Mouse (Mus musculus) forebrain, embryonic 14.5 days (tissue): Measurements from ENCODE around the gene Rnf151. TPM values are rescaled to one million over a fixed set of nuclear protein-coding genes. Genes with fewer than 3 reads are reported as not detected.
"Not testable (repeated sequence)": the region's sequence is repeated elsewhere in the genome, so short reads cannot be mapped to it uniquely, and the experiment has no call there.

ENCODE experiments used
- ATAC-seq: fragments of 200-750 bp; cut with Nextera tagmentation; 2 replicates; pipeline ENCODE4 v1.8.0; 2017; ENCODE audit warnings: mild to moderate bottlenecking, moderate library complexity
- DNase-seq: peaks from one replicate; pipeline ENCODE4 v3.0.0-alpha.2; 2015; ENCODE audit warnings: low spot score
- H3K27ac ChIP-seq: fragments of 300-500 bp; sonication (generic); 2 replicates; pipeline ENCODE4 v1.5.1; 2014; ENCODE audit warnings: low read depth, mild to moderate bottlenecking, control low read depth, low read length, moderate library complexity
- H3K27me3 ChIP-seq: fragments of 300-500 bp; sonication (generic); replicated peaks from 2 replicates; pipeline ENCODE4 v1.6.1; 2014; ENCODE audit warnings: low read length, control low read depth, mixed read lengths; ENCODE audit not compliant: control insufficient read depth, insufficient read depth
- H3K36me3 ChIP-seq: fragments of 300-500 bp; sonication (generic); 2 replicates; pipeline ENCODE4 v1.6.1; 2014; ENCODE audit warnings: low read length, control low read depth; ENCODE audit not compliant: control insufficient read depth, insufficient read depth
- H3K4me1 ChIP-seq: fragments of 300-500 bp; sonication (generic); 2 replicates; pipeline ENCODE4 v1.6.1; 2014; ENCODE audit warnings: antibody characterized with exemption, low read length, control low read depth; ENCODE audit not compliant: control insufficient read depth, insufficient read depth
- H3K4me2 ChIP-seq: fragments of 300-500 bp; sonication (generic); 2 replicates; pipeline ENCODE4 v1.6.1; 2014; ENCODE audit warnings: mild to moderate bottlenecking, control low read depth, low read length
- H3K4me3 ChIP-seq: fragments of 300-500 bp; sonication (generic); 2 replicates; pipeline ENCODE4 v1.5.1; 2014; ENCODE audit warnings: low read depth, low read length, control low read depth
- H3K9ac ChIP-seq: fragments of 300-500 bp; sonication (generic); 2 replicates; pipeline ENCODE4 v1.6.1; 2014; ENCODE audit warnings: mild to moderate bottlenecking, low read length, control low read depth, moderate library complexity
- H3K9me3 ChIP-seq: fragments of 300-500 bp; sonication (generic); replicated peaks from 2 replicates; pipeline ENCODE4 v1.6.1; 2016; ENCODE audit warnings: low read length, control low read depth, mixed read lengths; ENCODE audit not compliant: control insufficient read depth
- WGBS: fragments of 180-500 bp; shearing (Covaris S2); extraction: QIAGEN DNeasy Blood & Tissue Kit; methylation state at CpG from one replicate; pipeline ENCODE4 v1.1.7; 2014; 5-methylcytosine and 5-hydroxymethylcytosine counted together
- polyA plus RNA-seq: library from polyadenylated mRNA; unstranded; fragments of >200 nt; fragmentation: Nextera tagmentation; extraction: Ambion mirVana; gene quantifications from 2 replicates; pipeline ENCODE4 v1.2.1, GENCODE M21; 2014

The Rnf151 gene
- polyA plus RNA-seq, 1 experiment from 2014 or later = not detected

DNA sequence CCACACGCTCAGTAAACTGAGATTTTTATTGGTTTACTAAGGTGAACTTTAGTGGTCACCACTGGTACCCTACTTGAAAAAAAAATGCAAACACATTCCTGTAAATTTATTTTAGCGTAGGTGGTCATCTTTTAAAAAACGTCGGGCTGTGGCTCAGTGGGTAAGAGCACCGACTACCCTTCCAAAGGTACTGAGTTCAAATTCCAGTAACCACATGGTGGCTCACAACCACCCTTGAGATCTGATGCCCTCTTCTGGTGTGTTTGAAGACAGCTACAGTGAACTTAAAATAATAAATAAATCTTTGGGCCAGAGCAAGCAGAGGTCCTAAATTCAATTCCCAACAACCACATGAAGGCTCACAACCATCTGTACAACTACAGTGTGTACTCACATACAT lies 1.1 kb upstream of the Rnf151 start:
- peaks cover 16% of the 10 kb centered on the region for H3K4me1 ChIP-seq
- H3K27me3 ChIP-seq, H3K9me3 ChIP-seq, DNase-seq, H3K27ac ChIP-seq, ATAC-seq: not testable (repeated sequence)
- peak overlapping the region; percentile 57 for H3K4me2 ChIP-seq
- peak overlapping the region; percentile 93; the same call in 1 of the 2 replicates for H3K9ac ChIP-seq
- peaks cover 39% of the 10 kb centered on the region for H3K36me3 ChIP-seq
- 67% methylated on average over 5 of the region's 5 CpGs for WGBS
- H3K4me3 ChIP-seq = peak overlapping the region; percentile 64

DNA sequence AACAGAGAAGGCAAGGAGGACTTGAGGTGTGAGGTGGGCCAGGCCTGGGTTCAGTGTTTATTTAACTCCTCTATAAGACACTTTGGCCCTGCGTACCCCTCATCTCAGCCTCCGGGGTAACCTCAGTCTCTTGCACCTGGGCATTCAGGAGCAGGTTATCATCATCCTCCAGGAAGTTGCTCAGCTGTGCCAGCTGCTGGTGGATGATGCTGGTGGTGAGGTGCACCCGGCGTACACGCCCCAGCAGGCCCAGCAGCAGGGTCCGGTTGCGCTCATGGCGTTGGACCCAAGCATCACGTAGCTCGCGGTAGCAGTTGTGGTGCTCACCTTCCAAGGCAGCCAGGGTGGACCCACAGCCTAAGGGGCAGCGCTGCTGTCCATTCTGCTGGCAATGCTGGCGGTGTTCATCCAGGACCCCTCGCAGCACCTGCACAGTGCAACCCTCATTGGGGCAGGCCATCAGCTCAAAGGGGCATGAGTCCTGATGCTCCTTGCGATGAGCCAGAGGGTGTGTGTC lies 1.6 kb downstream of the Rnf151 start:
- no peak overlapping the region for H3K9ac ChIP-seq
- no peak overlapping the region for H3K4me3 ChIP-seq
- ATAC-seq = no peak
- DNase-seq = no peak
- H3K27me3 ChIP-seq = no peaks in the 10 kb centered on the region
- no peak overlapping the region for H3K27ac ChIP-seq
- 95% methylated on average over 15 of the region's 15 CpGs for WGBS
- H3K4me2 ChIP-seq = no peak overlapping the region
- no peaks in the 10 kb centered on the region for H3K9me3 ChIP-seq
- peaks cover 5% of the 10 kb centered on the region for H3K4me1 ChIP-seq
- peaks cover 24% of the 10 kb centered on the region for H3K36me3 ChIP-seq

DNA sequence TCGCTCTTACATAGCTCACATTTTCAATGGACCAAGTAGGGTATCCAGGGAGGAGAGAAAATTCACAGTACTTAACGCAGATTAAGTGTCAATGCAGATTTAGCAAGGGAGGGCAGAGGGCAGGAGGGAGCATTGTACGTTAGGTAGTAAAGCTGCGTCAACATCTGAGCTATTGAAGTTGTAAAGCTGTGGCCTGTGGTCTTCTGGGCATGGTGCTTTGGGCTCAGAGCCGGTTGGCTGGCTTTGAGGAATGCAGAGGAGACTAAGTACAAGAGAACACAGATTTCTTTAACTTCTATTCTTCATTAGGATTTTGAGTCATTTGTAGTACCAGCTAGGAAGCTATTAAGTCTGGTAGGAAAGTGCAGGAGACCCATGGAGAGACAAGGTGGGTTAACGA lies 2.3 kb downstream of the Rnf151 start:
- no peak for ATAC-seq
- 41% methylated on average over 6 of the region's 6 CpGs for WGBS

DNA sequence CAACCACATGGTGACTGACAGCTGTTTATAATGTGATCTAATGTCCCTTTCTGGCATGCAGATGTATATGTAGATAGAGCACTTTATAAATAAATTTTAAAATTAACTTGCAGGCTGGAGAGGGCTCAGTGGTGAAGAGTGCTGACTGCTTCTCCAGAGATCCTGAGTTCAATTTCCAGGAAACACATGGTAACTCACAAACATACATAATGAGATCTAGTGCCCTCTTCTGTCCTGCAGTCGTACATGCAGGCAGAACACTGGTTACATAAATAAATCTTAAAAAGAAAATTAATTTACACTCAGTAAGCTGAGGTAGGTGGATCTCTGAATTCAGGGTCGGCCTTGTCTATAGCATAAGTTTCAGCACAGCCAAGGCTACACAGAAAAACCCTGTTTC lies 9.2 kb downstream of the Rnf151 start:
- Histone ChIP-seq H3K4me1 (peaks cover 2% of the 10 kb centered on the region), H3K4me2 (no peak overlapping the region), H3K4me3 (no peak overlapping the region), H3K9me3 (no peaks in the 10 kb centered on the region), H3K9ac (no peak overlapping the region), H3K36me3 (peaks cover 14% of the 10 kb centered on the region), H3K27me3 (no peaks in the 10 kb centered on the region), H3K27ac (no peak overlapping the region)
- WGBS = 35% methylated on average over 2 of the region's 2 CpGs
- DNase-seq = peak; percentile 57
- no peak for ATAC-seq

More for the DNA sequence above, 2.3 kb downstream of the Rnf151 start:
- Histone ChIP-seq H3K4me3 (no peak overlapping the region), H3K9me3 (no peaks in the 10 kb centered on the region), H3K27me3 (no peaks in the 10 kb centered on the region), H3K4me2 (no peak overlapping the region), H3K9ac (no peak overlapping the region), H3K36me3 (peaks cover 20% of the 10 kb centered on the region), H3K4me1 (peaks cover 4% of the 10 kb centered on the region; the same call in 1 of the 2 replicates), H3K27ac (no peak overlapping the region)
- no peak for DNase-seq

DNA sequence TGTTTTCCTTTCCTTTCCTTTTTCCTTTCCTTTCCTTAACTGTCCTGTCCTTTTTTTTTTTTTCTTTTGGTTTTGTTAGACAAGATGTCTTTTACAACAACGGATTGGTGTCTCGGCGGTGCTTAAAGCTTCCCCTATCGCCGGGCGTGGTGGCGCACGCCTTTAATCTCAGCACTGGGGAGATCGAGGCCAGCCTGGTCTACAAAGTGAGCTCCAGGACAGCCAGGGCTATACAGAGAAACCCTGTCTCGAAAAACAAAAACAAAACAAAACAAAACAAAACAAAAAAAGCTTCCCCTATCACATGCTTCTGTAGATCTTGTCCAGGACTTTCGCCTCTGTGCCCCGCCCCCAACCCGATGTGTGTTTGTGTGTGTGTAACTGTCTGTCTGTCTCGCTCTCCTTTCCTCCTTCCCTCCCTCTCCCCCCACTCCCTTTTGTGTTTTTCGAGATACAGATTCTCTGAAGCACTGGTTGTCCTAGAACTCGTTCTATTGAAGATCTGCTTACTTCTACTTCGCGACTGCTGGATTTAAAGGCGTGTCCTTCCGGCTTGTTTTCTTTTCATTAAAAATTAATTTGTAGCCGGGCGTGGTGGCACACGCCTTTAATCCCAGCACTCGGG lies 9.9 kb downstream of the Rnf151 start:
- Histone ChIP-seq H3K9me3 (no peaks in the 10 kb centered on the region), H3K36me3 (peaks cover 18% of the 10 kb centered on the region), H3K4me2 (peak overlapping the region; percentile 81), H3K27ac (peak overlapping the region; percentile 72; the same call in 1 of the 2 replicates), H3K4me3 (peak overlapping the region; percentile 65), H3K27me3 (no peaks in the 10 kb centered on the region), H3K9ac (peak overlapping the region; percentile 69), H3K4me1 (peaks cover 2% of the 10 kb centered on the region)
- DNase-seq (no peak), ATAC-seq (peak; percentile 57)
- 7% methylated on average over 24 of the region's 24 CpGs for WGBS

DNA sequence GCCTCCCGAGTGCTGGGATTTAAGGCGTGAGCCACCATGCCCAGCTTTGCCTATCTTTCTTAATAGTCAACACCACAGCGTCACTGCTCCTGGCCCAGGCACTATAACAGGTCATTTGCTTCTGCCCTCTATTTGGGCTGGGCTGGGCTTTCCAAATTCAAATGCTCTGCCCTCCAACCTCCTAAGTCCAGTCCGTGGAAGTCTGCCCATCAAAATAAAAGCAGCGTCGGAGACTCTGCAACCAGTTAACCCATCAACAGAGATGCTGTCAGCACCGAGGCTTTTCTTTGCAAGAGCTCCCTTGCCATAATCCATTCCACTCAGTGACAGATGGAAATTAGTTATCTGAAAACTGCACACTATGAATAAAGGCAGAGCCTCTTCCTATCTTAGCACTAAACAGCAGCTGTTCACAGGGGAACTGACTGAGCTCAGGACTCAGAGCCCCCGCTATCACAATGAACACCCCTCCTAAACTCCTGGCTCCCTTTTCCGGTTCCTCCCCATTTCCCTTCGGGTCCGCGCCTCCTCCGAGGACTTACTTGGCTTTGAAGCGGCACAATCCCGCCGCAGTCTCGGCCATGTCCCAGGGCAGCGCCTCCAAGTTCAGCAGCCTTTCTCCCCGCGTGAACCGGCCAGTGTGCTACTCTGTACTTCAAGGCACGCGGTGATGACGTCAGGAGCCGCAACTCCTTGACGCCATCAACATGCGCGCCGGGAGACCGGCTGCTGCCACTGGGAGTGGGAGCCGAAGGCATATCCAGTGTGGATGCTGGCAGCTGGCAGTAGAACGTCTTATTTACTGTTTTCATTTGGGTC lies 10.7 kb downstream of the Rnf151 start, which contains the start of gene Tbl3:
Tbl3 (minus strand) TSS at position 679 of the 819 bp plus-strand sequence.
- H3K36me3 ChIP-seq = peaks cover 25% of the 10 kb centered on the region

DNA sequence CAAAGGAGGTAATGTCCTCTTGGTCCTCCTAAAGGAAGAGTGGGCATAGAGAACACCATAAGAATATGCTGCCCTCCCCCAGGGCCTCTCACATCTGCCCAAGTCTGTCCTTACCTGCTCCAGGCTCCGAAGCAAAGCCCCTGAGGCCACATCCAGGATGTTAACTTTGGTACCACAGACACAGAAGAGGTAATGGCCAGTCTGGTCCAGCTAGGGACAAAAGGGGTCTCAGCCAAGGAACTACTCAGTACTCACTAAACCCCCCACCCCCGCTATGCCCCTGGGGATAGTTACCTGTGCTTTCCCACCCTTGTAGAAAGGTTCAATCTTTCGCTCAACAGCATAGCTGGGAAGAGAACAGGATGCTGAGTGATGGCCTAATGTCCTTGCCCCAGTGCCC lies 12.0 kb downstream of the Rnf151 start:
- Histone ChIP-seq H3K9ac (no peak overlapping the region), H3K4me1 (peaks cover 2% of the 10 kb centered on the region), H3K27me3 (no peaks in the 10 kb centered on the region), H3K27ac (no peak overlapping the region), H3K36me3 (peaks cover 38% of the 10 kb centered on the region), H3K9me3 (no peaks in the 10 kb centered on the region), H3K4me2 (no peak overlapping the region), H3K4me3 (no peak overlapping the region)
- DNase-seq = no peak
- ATAC-seq = no peak
- 95% methylated on average over 3 of the region's 3 CpGs for WGBS

More for the DNA sequence above, 10.7 kb downstream of the Rnf151 start, which contains the start of gene Tbl3:
- WGBS = 4% methylated on average over 32 of the region's 32 CpGs
- ATAC-seq = peak; percentile 96
- Histone ChIP-seq H3K27me3 (no peaks in the 10 kb centered on the region), H3K4me3 (peak within 1 kb of the TSS; percentile 65), H3K27ac (peak within 1 kb of the TSS; percentile 72), H3K4me2 (peak within 1 kb of the TSS; percentile 81), H3K4me1 (peaks cover 2% of the 10 kb centered on the region), H3K9ac (peak within 1 kb of the TSS; percentile 69), H3K9me3 (no peaks in the 10 kb centered on the region)
- peak; percentile 98 for DNase-seq

DNA sequence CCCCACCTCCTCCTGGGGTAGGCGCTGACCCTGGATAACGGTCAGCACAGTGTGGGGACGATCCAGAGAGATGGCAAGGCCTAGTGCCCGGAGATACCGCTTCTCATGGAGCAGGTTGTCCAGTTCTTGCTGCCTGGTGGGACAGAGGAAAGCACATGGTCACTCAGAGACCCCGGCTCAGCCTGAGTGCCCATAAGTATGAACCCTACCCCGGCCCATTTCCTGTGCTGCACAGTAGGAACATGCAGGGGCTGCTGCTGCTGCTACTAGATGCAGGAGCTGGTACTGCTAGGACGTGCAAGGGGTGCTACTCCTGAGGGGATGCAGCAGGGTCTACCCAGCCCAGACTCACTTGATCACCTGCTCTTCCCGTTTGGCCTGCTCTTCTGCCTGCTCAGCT lies 16.6 kb downstream of the Rnf151 start:
- Histone ChIP-seq H3K27ac (no peak overlapping the region), H3K4me3 (no peak overlapping the region), H3K4me2 (no peak overlapping the region), H3K4me1 (peaks cover 6% of the 10 kb centered on the region; the same call in 1 of the 2 replicates), H3K9ac (no peak overlapping the region), H3K27me3 (no peaks in the 10 kb centered on the region), H3K36me3 (peaks cover 51% of the 10 kb centered on the region), H3K9me3 (no peaks in the 10 kb centered on the region)
- no peak for ATAC-seq
- DNase-seq = no peak
- WGBS = 91% methylated on average over 9 of the region's 9 CpGs
